Mouse (Mus musculus): ENCODE results near the gene Rundc3a. TPM values are rescaled to one million over a fixed set of nuclear protein-coding genes. Genes with fewer than 3 reads are reported as not detected.
A peak's percentile ranks its signal among the peaks of the same experiment; 100 is the strongest.

Gene Rundc3a
- polyA plus RNA-seq, 1 experiment from 2014 or later = 106 TPM

GRCm38 (mm10) chr11:102447497-102447896, 54.3 kb downstream of the Rundc3a start, which contains the start of gene Fam171a2:
Gene Fam171a2, minus strand, starts transcription at chr11:102447682.
- DNase-seq (ENCODE audit: low spot score) = peak; percentile 89
- Histone ChIP-seq H3K27me3 (ENCODE audit: control insufficient read depth, insufficient read depth, low read length) (no peaks in the 10 kb centered on the region; the same call in 1 of the 2 replicates), H3K4me1 (replicated peaks; ENCODE audit: control insufficient read depth, insufficient read depth, low read length) (peaks cover 34% of the 10 kb centered on the region), H3K9ac (peak within 1 kb of the TSS; percentile 100), H3K27ac (peak within 1 kb of the TSS; percentile 98), H3K36me3 (replicated peaks; ENCODE audit: control insufficient read depth, insufficient read depth) (peaks cover 16% of the 10 kb centered on the region), H3K4me3 (replicated peaks; ENCODE audit: low read length) (peak within 1 kb of the TSS; percentile 98), H3K9me3 (ENCODE audit: control insufficient read depth, low read length) (no peaks in the 10 kb centered on the region), H3K4me2 (replicated peaks) (peak within 1 kb of the TSS; percentile 90)
- WGBS = 0% methylated on average over 40 of the region's 40 CpGs
- peak; percentile 81 for ATAC-seq (ENCODE audit: low FRiP score)

DNA sequence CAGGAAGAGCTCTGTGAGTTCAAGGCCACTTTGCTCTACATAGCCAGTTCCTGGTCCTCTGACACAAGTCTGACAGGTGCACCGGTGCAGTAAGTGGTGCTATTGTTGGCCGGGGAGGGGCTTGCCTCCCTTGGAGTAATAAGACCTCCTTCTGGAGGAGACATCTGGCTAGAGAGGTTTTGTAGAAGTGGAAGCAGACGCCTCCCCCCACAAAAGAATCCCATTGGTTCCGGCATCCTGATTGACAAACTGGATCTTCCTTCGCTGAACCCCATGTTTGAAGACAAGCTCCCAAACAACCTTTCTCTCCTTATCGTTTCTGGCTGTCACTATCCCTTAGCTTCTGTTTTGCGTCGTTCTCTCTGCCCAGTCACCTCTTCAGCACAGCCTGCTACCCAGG, 55.1 kb downstream of the Rundc3a start:
- Histone ChIP-seq H3K9me3 (ENCODE audit: control insufficient read depth, low read length) (no peaks in the 10 kb centered on the region), H3K9ac (no peak overlapping the region), H3K27ac (no peak overlapping the region), H3K4me1 (replicated peaks; ENCODE audit: control insufficient read depth, insufficient read depth, low read length) (peaks cover 34% of the 10 kb centered on the region), H3K27me3 (ENCODE audit: control insufficient read depth, insufficient read depth, low read length) (no peaks in the 10 kb centered on the region; the same call in 1 of the 2 replicates), H3K36me3 (replicated peaks; ENCODE audit: control insufficient read depth, insufficient read depth) (peaks cover 8% of the 10 kb centered on the region), H3K4me3 (replicated peaks; ENCODE audit: low read length) (no peak overlapping the region), H3K4me2 (replicated peaks) (0 out of 2 replicates have a peak overlapping the region, but pooled peaks have one; percentile 90)
- WGBS = 15% methylated on average over 8 of the region's 8 CpGs
- no peak for DNase-seq (ENCODE audit: low spot score)
- ATAC-seq (ENCODE audit: low FRiP score) = no peak

DNA sequence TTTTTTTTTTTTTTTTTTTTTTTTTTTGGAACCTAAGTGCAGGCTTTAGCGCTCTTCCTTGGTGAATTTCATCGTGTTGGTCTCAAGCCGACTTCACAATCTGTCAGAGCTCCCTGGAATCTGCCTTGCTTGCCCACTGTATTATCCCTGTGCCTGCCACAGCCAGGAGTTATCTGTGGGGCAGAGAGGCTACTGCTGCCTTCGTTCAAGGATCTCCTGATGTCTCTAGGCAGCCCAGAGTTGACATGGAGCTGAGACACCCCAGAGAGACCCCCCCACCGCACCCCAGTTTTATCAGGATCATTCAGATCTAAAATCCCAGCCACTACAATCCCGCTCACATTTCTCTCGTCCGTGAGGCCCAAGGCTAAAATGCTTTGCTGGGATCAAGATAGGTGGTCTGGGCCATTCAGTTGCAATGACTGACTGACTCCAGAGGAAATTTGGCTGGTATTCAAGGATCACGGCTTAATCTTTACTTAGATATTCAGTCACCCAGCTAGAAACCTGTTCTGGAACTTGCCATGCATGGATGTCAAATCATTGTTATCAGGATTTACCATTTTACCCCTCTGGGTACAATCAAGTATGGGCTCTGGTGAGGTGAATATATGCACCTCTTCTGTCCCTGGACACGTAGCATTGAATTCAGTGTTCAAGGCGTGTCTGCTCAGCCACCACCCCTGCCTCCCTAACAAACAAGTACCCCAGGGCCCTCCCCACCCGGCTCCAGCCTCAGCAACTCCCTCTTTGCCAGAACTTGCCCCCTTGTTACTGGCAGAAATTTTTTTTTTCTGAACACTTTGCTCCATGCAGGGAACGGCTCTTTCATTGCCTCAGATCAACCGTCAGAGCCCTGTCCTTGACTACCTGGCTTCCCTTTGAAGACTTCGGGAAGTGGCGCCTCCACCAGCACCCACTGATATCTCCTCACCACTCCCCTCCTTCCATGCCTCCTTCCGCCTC, 56.1 kb downstream of the Rundc3a start:
- Histone ChIP-seq H3K9me3 (ENCODE audit: control insufficient read depth, low read length) (no peaks in the 10 kb centered on the region), H3K4me3 (replicated peaks; ENCODE audit: low read length) (no peak overlapping the region), H3K9ac (no peak overlapping the region), H3K4me2 (replicated peaks) (no peak overlapping the region), H3K27ac (no peak overlapping the region), H3K36me3 (replicated peaks; ENCODE audit: control insufficient read depth, insufficient read depth) (no peaks in the 10 kb centered on the region), H3K27me3 (ENCODE audit: control insufficient read depth, insufficient read depth, low read length) (no peaks in the 10 kb centered on the region; the same call in 1 of the 2 replicates), H3K4me1 (replicated peaks; ENCODE audit: control insufficient read depth, insufficient read depth, low read length) (peaks cover 27% of the 10 kb centered on the region)
- WGBS = 47% methylated on average over 17 of the region's 17 CpGs
- ATAC-seq (ENCODE audit: low FRiP score) = no peak
- no peak for DNase-seq (ENCODE audit: low spot score)

Small RNA genes within 50 kb of the gene (microRNA-seq; reads per million reads assigned to microRNA genes)
- gene Mir6930 = not detected

Other genes with a start within 250 kb of the Rundc3a start
- gene Nags, start 247.9 kb upstream of the Rundc3a start, polyA plus RNA-seq (2014; fragmentation: Nextera tagmentation; extraction: Ambion mirVana) = 0.09 TPM in 1 of 2 replicates, not detected in the other
- gene Tmem101, start 237.0 kb upstream of the Rundc3a start, polyA plus RNA-seq (2014; fragmentation: Nextera tagmentation; extraction: Ambion mirVana) = 32.7 and 35.0 TPM in 2 replicates
- 78.6 and 81.9 TPM in 2 replicates for gene Lsm12, start 208.1 kb upstream of the Rundc3a start, polyA plus RNA-seq (2014; fragmentation: Nextera tagmentation; extraction: Ambion mirVana)
- 39.9 and 42.3 TPM in 2 replicates for gene G6pc3, start 203.8 kb upstream of the Rundc3a start, polyA plus RNA-seq (2014; fragmentation: Nextera tagmentation; extraction: Ambion mirVana)
- 40.7 and 50.8 TPM in 2 replicates for gene Hdac5, start 163.2 kb upstream of the Rundc3a start, polyA plus RNA-seq (2014; fragmentation: Nextera tagmentation; extraction: Ambion mirVana)
- 1.8 and 2.9 TPM in 2 replicates for gene BC030867, start 144.5 kb upstream of the Rundc3a start, polyA plus RNA-seq (2014; fragmentation: Nextera tagmentation; extraction: Ambion mirVana)
- 0.07 and 0.18 TPM in 2 replicates for gene Asb16, start 124.7 kb upstream of the Rundc3a start, polyA plus RNA-seq (2014; fragmentation: Nextera tagmentation; extraction: Ambion mirVana)
- 74.3 and 77.8 TPM in 2 replicates for gene Tmub2, start 108.5 kb upstream of the Rundc3a start, polyA plus RNA-seq (2014; fragmentation: Nextera tagmentation; extraction: Ambion mirVana)
- 37.3 and 37.5 TPM in 2 replicates for gene Atxn7l3, start 96.8 kb upstream of the Rundc3a start, polyA plus RNA-seq (2014; fragmentation: Nextera tagmentation; extraction: Ambion mirVana)
- 70.0 and 76.0 TPM in 2 replicates for gene Ubtf, start 73.7 kb upstream of the Rundc3a start, polyA plus RNA-seq (2014; fragmentation: Nextera tagmentation; extraction: Ambion mirVana)
- 1.6 and 3.3 TPM in 2 replicates for gene Slc4a1, start 27.2 kb upstream of the Rundc3a start, polyA plus RNA-seq (2014; fragmentation: Nextera tagmentation; extraction: Ambion mirVana)
- gene Slc25a39, start 14.5 kb downstream of the Rundc3a start, polyA plus RNA-seq (2014; fragmentation: Nextera tagmentation; extraction: Ambion mirVana) = 154 and 157 TPM in 2 replicates
- 52.4 and 63.6 TPM in 2 replicates for gene Grn, start 36.9 kb downstream of the Rundc3a start, polyA plus RNA-seq (2014; fragmentation: Nextera tagmentation; extraction: Ambion mirVana)
- gene Fam171a2, start 54.3 kb downstream of the Rundc3a start, polyA plus RNA-seq (2014; fragmentation: Nextera tagmentation; extraction: Ambion mirVana) = 30.9 and 40.4 TPM in 2 replicates
- gene Itga2b, start 76.7 kb downstream of the Rundc3a start, polyA plus RNA-seq (2014; fragmentation: Nextera tagmentation; extraction: Ambion mirVana) = 5.0 and 8.4 TPM in 2 replicates
- 48.2 and 55.3 TPM in 2 replicates for gene Gpatch8, start 163.0 kb downstream of the Rundc3a start, polyA plus RNA-seq (2014; fragmentation: Nextera tagmentation; extraction: Ambion mirVana)
- 3.7 and 4.3 TPM in 2 replicates for gene Gm11627, start 186.1 kb downstream of the Rundc3a start, polyA plus RNA-seq (2014; fragmentation: Nextera tagmentation; extraction: Ambion mirVana)
- 8.2 and 9.2 TPM in 2 replicates for gene Fzd2, start 211.0 kb downstream of the Rundc3a start, polyA plus RNA-seq (2014; fragmentation: Nextera tagmentation; extraction: Ambion mirVana)